Mouse (Mus musculus) R1 (cell line): ENCODE results near the gene Tmem256.

Experiments
- DNase-seq: peaks from one replicate; pipeline ENCODE4 v3.0.0-alpha.2; 2018; ENCODE audit warnings: low read depth, low spot score

The Tmem256 gene

DNA sequence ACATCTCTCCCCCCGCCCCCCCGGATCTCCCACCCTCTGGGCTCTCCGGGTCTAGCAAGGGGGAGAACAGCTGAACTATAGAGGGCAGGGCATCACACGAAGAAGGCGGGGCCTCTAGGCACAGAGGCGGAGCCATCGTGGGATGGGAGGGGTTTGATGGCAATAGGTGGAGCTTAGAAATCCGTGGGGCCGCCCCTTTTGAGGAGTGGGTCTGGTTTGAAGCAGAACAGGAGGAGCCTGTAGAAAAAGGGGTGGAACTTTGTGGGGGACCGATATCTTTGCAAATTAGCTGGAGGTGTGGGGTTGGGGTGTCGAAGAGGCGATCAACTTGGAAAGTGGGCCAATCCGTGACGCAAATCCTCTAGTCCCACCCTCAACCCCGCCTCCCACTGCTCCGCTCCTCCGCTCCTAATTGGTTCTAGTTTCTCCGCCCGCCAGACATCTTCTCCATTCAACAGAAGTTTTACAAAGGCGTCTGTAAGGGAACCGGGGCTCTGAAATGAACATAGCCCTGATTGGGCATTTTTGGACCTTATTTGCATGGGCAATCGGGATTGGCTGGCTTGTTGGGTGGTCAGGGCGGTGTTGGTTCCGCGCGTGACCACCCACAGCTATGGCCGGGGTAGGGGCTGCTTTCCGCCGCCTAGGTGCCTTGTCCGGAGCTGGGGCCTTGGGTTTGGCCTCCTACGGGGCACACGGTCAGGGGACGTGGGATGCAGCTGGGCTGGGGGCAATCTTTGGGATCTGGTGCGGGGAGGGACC, at the start of gene Tmem256:
Gene Tmem256 (plus strand): TSS at position 563 of the 762 bp plus-strand sequence.
- peak; percentile 100 for DNase-seq

DNA sequence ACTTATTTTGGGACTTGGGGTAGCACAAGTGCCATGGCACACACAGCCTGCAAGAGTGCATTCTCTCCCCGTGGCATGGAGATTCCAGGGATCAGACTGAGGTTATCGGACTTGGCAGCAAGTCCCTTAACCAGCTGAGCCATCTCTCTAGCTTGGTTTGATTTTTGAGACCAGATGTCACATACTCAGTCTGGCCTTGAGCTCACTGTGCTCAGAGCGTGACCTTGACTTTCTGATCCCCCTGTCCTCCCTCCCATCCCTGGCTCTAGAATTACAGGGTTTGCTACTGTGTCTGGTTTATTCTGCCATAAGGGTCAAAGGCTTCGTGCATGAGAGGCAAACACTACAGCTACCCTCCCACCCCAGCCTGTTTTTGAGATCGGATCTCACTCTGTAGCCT, 48.9 kb upstream of the Tmem256 start:
- DNase-seq: no peak

DNA sequence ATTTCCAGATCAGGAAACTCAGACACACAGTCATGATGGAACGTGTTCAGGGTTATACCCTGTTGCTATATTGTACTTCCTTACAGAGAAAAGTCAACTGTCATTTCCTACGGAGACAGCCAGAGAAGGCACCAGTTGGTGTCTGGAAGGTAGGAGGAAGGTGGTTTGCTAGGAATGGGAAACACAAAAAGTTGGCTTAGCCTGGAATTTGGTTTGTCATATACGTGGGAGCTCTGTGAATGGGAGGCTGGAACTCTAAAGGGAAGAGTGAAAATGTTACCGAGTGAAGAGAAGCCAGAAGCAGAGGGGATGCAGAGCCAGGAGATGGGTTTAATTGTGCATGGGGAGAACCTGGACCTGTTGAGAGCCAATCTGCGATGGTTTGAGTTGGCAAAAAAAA, 46.9 kb upstream of the Tmem256 start:
- no peak for DNase-seq

DNA sequence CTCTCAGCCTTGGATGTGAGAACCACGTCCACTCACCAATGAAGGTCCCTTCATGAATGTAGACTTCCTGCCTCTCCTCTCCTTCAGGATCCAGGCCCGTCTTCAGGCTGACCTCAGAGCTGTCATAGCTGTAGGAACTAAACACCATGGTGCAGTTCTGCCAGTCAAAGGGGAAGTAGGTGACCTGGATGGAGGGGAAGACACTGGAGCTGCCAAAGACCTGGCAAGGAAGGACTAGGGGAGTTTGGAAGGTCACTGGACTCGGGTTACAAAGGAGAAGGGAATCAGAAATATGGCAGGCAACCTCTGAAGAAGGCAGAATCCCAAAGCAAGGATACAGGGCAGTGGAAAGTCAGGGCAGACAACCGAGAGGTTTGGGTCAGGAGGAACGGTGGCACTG, 44.9 kb upstream of the Tmem256 start:
- no peak for DNase-seq

DNA sequence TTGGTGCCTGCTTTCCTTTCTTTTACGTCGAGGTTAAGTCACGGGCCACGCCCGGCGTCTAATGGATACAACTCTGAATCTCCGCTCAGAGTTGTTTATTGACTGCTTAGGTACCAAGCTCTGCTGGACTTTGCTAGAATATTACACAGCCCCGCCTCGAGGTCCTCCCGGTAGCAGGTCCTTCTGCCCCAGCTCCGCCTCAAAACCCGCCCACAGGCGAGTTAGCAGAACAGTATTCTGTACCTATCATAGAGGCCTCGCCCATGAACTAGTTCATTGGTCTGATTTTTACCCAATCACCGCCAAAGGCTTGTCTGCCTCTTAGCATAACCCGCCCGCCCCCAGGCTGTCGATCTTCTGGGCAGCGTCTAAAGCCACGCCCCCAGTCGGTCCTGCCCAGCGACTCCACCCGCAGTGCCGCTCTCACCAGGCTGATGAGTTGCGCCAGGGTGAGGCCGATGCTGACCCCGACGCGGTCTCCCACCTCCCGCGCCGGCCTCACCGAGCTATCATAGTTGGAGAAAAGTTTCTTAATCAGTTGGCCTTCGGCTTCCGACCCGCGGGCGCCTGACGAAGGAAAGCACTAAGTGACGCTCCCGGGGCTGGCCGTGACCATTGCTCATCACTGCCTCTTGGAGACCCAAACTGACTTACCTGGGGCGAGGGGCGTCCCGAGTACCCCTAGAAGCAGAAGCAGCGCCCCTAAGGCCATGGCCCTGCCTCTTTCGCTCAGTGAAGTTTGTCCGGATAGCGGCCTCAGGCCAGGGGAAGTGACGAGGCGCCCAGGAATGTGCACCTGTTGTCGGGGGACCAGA, 42.9 kb upstream of the Tmem256 start, which contains the start of gene Chrnb1:
Gene Chrnb1 (minus strand): TSS at position 776 of the 815 bp plus-strand sequence.
- DNase-seq: peak; percentile 99

DNA sequence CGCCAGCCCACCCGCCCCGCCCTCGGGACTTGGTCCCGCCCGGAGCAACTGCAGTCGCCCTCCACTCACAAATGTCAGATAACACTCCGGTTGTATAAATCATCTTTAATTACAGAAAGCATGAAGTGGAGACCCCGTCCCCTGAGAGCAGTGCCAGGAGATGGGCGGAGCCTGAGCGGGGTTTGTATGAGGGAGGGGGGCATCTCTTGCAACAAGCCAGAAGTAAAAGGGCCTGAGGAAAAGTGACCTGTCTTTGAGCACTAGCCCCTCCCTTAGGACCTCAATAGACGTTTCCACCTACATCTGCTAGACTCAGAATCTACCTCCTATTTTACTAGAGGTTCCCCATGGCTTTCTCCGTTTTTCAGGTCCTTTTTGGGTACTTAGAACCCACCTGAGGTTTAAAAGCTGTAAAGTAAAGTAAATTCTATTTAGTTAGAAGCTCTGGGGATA, 42.3 kb upstream of the Tmem256 start:
- no peak for DNase-seq

DNA sequence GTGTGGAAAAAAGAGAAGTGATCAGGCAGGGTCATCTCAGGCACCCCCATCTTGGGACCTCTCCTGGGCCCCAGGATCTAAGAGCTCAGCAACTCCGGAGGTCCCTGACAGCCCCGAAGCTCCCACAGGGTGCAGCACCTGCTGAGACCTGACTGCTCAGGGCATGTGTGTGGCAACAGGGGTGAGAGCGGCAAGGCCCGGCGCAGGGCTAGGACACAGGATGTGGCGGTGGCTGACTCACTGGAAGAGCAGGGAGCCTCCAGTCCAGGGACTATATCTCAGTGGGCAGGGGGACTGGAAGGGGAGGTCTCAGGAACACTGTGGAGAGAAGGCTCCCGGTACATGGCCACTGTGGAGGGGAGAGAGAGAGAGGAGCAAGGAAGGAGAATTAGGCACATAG, 40.4 kb upstream of the Tmem256 start:
- no peak for DNase-seq

DNA sequence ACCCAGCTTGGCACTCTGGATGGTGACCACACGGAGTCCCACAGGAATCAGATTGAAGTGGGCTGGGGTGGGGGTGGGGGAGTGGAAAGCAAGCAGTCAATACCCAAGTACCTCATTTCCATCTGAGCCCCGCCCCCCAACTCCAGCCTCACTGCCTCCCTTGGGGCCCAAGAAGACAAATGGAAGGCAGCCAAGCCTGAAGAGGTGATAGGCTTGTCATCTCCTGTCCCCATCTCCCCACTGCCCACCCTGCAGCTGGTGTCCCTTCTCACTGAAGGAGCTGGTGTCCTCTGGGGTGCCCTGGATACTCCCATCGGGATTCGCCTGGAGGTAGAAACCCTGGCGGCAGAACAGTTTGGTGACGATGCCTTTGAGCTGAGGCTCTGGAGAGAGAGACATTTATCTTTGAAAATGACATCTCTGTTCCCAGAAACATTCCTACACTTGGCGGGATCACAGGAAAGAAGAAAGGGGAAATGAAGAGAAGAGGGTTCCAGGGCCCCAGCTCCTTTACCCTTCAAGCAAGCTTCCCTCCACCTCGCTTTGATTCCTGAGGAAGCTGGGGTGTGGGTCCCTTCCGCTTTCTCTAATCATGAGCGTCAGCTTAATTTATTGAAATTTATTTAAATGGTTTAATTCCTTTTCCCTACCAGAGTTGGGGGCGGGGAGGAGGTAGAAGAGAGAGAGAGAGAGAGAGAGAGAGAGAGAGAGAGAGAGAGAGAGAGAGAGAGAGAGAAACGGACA, 38.7 kb upstream of the Tmem256 start:
- peak; percentile 68 for DNase-seq

DNA sequence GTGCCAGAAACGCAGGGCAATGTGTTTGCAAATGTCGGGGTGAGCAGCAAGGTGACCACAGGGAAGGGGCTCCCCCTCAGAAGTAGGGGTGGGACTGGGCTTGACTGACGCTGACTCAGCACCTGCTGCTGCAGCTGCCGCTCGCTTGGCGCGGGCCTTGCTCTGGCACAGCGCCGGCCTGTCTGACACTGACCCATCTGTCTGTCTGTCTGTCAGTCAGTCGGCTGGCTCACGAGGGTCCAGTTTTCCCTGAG, 38.2 kb upstream of the Tmem256 start:
- no peak for DNase-seq

DNA sequence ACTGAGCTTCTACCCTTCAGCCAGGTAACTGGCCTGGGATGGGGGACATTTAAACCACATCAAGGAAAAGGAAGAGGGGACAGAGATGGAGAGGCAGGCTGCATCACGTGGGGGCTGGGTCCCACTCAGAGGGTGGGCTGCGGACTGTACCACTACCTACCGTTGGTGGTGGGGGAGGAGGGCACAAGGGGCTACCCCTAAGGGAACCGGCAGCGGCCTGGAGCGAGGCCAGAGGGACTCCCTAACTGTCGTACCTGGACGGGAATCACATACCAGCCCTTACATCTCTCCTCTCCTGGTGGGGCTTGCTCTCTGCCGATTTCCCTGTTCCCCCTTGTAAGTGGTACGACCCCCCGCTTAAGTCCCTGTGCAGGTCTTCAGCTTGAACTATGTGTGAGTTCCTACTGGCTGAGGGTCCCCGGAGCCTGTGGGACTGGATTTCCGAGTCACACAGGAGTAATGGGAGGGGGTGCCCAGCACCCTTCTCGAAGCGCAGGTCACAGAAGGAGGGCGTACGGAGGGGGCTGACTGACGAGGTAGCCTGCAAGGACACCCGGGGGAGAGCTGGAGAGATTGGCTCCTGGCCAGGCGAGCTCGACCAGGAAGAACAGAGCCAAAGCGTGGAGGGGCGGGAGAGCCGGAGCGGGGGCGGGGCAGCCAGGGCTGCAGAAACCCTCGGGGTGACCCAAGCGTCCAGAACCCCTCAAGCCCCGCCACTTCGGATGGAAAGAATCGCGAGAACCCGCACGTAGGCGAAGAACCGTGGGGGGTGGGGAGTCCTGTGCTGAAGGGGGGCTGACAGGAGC, 37.7 kb upstream of the Tmem256 start:
- peak; percentile 89 for DNase-seq

DNA sequence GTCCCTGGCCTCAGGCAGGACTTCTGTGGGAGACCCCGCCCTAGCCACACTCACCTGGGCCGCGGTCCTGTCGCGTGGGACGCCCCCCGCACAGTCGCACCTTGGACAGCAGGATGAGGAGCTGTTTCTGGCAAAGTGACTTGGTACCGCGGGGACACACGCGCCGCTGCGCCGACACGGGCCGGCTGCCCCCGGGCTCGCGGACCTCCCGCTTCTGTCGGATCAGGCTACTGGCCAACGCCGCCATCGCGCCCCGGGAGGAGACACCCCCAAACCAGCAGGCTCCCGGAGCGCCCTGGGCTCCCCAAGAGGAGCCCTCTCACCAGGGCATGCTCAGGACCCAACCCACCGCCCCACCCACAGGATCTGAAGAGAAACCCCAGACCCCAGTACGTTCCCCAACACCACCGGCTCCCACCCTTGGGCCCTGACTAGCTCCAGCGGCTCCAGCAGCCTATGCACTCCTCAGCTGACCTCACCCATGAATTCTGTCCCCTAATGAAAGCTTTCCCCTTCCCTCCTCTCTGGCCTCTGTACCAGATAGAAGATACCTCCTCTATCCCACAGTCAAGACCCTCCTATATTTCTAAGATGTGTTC, 36.8 kb upstream of the Tmem256 start, which contains the start of gene Fgf11:
Gene Fgf11 (minus strand): TSS at position 479 of the 599 bp plus-strand sequence.
- DNase-seq: no peak

DNA sequence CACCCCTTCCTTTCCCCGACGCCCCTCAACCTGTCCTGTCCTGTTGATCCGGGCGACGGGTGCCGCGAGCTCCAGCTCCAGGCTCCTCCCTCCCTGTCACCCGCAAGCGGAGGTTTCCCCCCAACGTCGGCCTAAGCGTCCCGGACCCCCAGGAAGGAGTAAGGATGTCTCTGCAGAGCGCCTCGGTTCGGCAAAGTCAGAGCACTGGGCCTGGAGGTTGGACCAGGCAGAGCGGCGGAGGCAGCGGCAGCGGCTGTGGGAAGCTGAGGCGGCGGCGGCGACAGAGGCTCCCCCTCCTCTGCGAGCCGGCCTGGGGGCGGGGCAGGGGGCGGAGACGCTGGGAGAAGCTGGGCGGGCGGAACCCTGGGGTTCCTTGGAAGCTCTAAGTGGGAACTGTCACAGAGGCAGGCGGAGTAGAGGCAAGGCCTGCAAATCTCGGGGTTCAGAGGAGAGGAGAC, 35.6 kb upstream of the Tmem256 start:
- DNase-seq: peak; percentile 87

DNA sequence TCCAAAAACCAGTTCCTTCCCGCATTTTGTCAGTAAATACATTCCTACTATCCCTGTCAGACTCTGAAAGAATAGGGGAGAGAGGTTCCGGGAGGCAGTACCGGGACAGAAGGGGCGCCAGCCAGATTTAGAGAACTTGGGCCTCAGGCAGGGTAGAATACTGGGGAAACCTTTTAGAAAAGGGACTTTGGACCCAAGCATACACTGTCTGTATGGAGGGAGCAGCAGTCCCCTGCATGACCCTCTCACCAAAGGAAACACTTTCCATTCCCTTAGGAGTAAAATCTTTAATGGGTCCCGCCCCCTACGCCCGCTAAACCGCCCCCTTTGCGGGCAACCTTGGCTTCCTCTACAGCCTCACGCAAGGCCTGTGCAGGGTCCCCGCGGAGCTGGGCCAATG, 35.0 kb upstream of the Tmem256 start:
- DNase-seq: no peak

DNA sequence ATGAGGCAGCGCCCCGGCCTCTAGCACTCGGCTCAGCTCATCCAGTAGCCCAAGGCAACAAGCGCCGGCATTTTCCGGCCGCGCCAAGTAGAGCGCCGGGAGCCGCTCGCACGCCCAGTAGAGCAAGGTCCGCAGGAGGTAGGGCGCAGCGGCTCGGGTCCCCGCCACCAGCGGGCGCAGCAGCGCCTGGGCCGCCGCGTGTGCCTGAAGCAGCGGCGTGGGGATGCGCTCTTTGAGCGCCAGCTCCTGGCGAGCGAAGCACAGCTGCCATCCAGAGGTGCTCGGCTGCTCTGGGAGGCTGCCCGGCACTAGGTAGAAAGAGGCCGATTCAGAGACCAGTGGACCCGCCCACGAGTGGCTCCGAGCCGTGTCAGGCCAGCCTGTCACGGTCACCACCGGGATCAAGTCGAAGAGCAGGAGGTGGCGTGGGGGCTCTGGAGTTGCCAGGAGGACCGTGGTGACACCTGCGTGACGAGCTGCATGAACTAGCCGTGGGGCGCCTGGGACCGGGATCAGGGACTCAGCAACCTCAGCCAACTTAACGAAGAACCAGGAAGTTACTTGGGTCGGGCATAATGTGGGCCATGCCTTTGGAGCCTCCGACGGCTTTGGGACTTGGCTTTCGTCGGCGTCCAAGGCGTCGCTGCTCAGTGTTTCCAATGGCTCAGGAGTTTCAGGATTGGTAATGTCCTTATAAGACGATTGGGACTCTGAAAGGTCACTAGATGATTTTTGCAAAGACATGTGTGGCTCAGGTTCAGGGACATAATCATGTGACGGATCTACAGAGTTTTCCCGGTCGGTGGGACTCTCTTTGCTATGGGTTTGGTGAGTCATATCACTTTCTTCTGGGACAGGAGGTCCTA, 34.3 kb upstream of the Tmem256 start:
- peak; percentile 63 for DNase-seq

DNA sequence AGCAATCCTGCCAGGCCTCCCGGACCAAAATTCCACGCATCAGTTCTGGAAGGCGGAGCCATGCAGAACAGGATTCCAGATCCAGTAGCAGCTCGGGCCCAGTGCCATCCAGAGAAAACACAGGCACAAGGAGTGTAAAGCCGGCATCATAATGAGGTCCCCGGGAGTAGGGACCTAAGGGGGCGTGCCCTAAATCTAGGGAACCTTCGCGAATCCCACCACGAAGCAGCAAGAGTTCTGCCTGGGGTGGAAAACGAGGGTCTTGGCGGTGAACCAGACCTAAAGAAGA, 33.7 kb upstream of the Tmem256 start:
- peak; percentile 31 for DNase-seq

DNA sequence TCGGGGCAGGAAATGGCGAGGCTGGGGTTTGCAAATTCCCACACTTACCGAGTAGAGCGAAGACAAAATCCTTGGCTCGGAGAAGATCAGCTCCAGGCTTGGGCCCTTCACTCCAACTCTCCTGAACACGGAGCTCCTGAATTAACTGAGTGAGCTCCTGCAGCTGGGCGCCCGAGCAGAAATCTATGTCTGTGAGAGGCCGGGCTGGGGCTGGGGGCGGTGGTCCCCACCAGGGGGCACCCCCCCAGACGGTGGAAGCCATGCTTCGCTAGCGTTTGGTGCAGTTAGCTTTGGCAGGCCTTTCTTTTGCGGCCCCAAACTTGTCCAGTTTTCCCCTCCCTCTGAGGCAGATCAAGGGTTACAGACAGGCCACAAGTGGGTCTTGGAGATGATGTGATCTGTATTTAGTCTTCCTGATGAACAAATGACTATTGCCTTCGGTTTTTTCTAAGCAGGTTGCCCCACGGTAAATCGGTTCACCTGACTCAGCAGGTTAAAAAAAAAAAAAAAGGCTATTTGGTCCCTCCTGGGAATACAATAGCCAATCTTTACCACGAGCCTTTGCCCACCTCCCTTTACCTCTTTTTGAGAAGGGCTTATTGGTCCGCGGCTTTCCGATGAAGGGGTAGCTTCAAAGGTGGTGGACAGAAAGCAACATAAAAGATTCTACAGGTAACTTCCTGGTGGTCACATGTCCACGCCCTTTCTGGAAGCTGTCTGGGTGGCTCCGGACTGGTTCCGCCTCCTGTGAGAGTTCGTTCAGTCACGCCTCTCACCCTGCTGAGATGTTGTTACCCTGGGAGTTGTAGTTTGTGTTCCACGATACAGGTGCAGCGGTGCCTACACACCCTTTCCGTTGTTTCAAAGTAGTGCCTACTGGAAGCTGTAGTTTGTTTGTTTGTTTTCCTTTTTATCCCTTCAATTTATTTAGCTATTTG, 33.1 kb upstream of the Tmem256 start, which contains the start of gene Tmem102:
Gene Tmem102 (minus strand): TSS at position 653 of the 938 bp plus-strand sequence.
- DNase-seq: peak; percentile 88

DNA sequence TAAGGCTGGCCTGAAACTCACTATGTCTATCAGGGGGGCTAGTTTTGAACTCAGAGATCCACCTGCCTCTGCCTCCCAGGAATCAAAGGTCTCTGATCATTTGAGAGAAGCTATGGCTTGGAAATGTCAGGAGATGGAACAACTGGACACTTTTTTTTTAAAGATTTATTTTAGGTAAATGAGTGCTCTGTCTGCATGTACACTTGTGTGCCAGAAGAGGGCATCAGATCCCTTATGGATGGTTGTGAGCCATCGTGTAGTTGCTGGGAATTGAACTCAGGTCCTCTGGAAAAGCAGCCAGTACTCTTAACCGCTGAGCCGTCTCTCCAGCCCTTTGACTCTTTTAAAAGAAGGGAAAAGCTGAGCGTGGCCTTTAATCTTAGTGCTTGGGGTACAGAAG, 31.9 kb upstream of the Tmem256 start:
- DNase-seq: peak; percentile 45

DNA sequence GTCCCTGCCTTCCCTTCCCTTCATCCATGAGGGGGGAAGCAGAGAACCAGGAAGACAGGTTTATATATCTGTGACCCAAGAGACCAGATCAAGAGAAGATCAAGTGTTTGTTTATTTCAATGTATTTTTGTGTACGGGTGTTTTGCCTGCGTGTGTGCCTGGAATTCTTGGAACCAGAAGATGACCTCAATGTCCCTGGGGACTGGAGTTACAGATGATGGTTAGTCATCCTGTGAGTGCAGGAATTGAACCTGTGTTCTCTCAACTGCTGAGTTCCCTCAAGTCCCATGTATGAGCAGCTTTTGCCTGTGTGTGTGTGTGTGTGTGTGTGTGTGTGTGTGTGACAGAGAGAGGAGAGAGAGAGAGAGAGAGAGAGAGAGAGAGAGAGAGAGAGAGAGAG, 30.7 kb upstream of the Tmem256 start:
- DNase-seq: no peak

DNA sequence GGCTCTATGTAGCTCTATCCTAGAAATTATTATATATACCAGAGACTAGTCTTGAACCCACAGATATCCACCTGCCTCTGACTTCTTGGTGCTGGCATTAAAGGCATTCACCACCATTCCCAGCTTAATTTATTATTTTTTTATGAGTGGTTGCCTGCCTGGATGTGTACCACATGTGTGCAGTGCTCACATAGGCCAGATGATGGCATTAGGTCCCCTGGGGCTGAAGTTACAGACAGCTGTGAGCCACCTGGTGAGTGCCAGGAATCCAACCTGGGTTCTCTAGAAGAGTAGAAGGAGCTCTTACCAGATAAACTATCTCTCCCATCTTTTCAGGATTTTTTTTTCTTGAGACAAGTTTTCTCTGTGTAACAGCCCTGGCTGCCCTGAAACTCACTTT, 28.0 kb upstream of the Tmem256 start:
- DNase-seq: no peak
